Mouse (Mus musculus): Measurements from ENCODE around the gene Hps5.

The Hps5 gene

GRCm38 (mm10) chr7:46795287-46796205 is at the start of gene Hps5, which contains the start of gene Gtf2h1:
Gene Hps5 (minus strand): TSS chr7:46796064.
Gene Gtf2h1 (plus strand): TSS chr7:46796103.
- Histone ChIP-seq H3K4me1 (replicated peaks; ENCODE audit: low read depth, low read length) (peaks cover 41% of the 10 kb centered on the region), H3K27me3 (ENCODE audit: insufficient read depth, low read length) (no peaks in the 10 kb centered on the region), H3K4me3 (replicated peaks; ENCODE audit: low read length) (peak within 1 kb of the TSS; percentile 92), H3K9me3 (ENCODE audit: low read length) (no peaks in the 10 kb centered on the region), H3K36me3 (ENCODE audit: insufficient read depth, low read length) (peaks cover 25% of the 10 kb centered on the region)
- TF ChIP-seq CTCF (conservative IDR thresholded peaks at IDR 0.05; ENCODE audit: low read length) (no peak), NANOG (IDR thresholded peaks at IDR 0.05; ENCODE audit: borderline replicate concordance, low read length) (no peak), POU5F1 (IDR thresholded peaks at IDR 0.05; ENCODE audit: borderline replicate concordance, low read length) (no peak)

- Histone ChIP-seq H3K9me3 (ENCODE audit: low read length) (no peaks in the 10 kb centered on the region), H3K4me3 (replicated peaks; ENCODE audit: low read length) (peak overlapping the region; percentile 98), H3K4me1 (replicated peaks; ENCODE audit: low read depth, low read length) (peaks cover 67% of the 10 kb centered on the region), H3K36me3 (ENCODE audit: insufficient read depth, low read length) (peaks cover 50% of the 10 kb centered on the region), H3K27me3 (ENCODE audit: insufficient read depth, low read length) (peaks cover 15% of the 10 kb centered on the region; the same call in 1 of the 2 replicates)
- TF ChIP-seq POU5F1 (IDR thresholded peaks at IDR 0.05; ENCODE audit: borderline replicate concordance, low read length) (no peak), CTCF (conservative IDR thresholded peaks at IDR 0.05; ENCODE audit: low read length) (no peak), NANOG (IDR thresholded peaks at IDR 0.05; ENCODE audit: borderline replicate concordance, low read length) (no peak)
These were observed 49.5 kb upstream of the Hps5 start for GRCm38 (mm10) chr7:46845211-46845977.

- Histone ChIP-seq H3K27me3 (ENCODE audit: insufficient read depth, low read length) (peaks cover 15% of the 10 kb centered on the region; the same call in 1 of the 2 replicates), H3K4me3 (replicated peaks; ENCODE audit: low read length) (no peak overlapping the region), H3K4me1 (replicated peaks; ENCODE audit: low read depth, low read length) (peaks cover 70% of the 10 kb centered on the region), H3K9me3 (ENCODE audit: low read length) (no peaks in the 10 kb centered on the region), H3K36me3 (ENCODE audit: insufficient read depth, low read length) (peaks cover 33% of the 10 kb centered on the region)
- TF ChIP-seq NANOG (IDR thresholded peaks at IDR 0.05; ENCODE audit: borderline replicate concordance, low read length) (no peak), CTCF (conservative IDR thresholded peaks at IDR 0.05; ENCODE audit: low read length) (no peak), POU5F1 (IDR thresholded peaks at IDR 0.05; ENCODE audit: borderline replicate concordance, low read length) (no peak)
These were observed 47.7 kb upstream of the Hps5 start for GRCm38 (mm10) chr7:46843576-46843975.

GRCm38 (mm10) chr7:46842278-46842677 is 46.4 kb upstream of the Hps5 start:
- TF ChIP-seq CTCF (conservative IDR thresholded peaks at IDR 0.05; ENCODE audit: low read length): no peak
- no peak for TF ChIP-seq POU5F1 (IDR thresholded peaks at IDR 0.05; ENCODE audit: borderline replicate concordance, low read length)
- TF ChIP-seq NANOG (IDR thresholded peaks at IDR 0.05; ENCODE audit: borderline replicate concordance, low read length): no peak
- H3K9me3 ChIP-seq (ENCODE audit: low read length): no peaks in the 10 kb centered on the region
- H3K4me1 ChIP-seq (replicated peaks; ENCODE audit: low read depth, low read length): peaks cover 71% of the 10 kb centered on the region
- peaks cover 15% of the 10 kb centered on the region; the same call in 1 of the 2 replicates for H3K27me3 ChIP-seq (ENCODE audit: insufficient read depth, low read length)
- no peak overlapping the region for H3K4me3 ChIP-seq (replicated peaks; ENCODE audit: low read length)
- H3K36me3 ChIP-seq (ENCODE audit: insufficient read depth, low read length): peaks cover 20% of the 10 kb centered on the region

GRCm38 (mm10) chr7:46840787-46841525 is 45.1 kb upstream of the Hps5 start, which contains the start of gene Ldha:
Gene Ldha (plus strand): TSS chr7:46841475.
- H3K9me3 ChIP-seq (ENCODE audit: low read length): no peaks in the 10 kb centered on the region
- peaks cover 7% of the 10 kb centered on the region for H3K36me3 ChIP-seq (ENCODE audit: insufficient read depth, low read length)
- peaks cover 78% of the 10 kb centered on the region for H3K4me1 ChIP-seq (replicated peaks; ENCODE audit: low read depth, low read length)
- H3K27me3 ChIP-seq (ENCODE audit: insufficient read depth, low read length): peaks cover 8% of the 10 kb centered on the region; the same call in 1 of the 2 replicates
- TF ChIP-seq NANOG (IDR thresholded peaks at IDR 0.05; ENCODE audit: borderline replicate concordance, low read length) (no peak), CTCF (conservative IDR thresholded peaks at IDR 0.05; ENCODE audit: low read length) (no peak), POU5F1 (IDR thresholded peaks at IDR 0.05; ENCODE audit: borderline replicate concordance, low read length) (no peak)
- peak within 1 kb of the TSS; percentile 37 for H3K4me3 ChIP-seq (replicated peaks; ENCODE audit: low read length)

- Histone ChIP-seq H3K27me3 (ENCODE audit: insufficient read depth, low read length) (peaks cover 8% of the 10 kb centered on the region; the same call in 1 of the 2 replicates), H3K36me3 (ENCODE audit: insufficient read depth, low read length) (peaks cover 7% of the 10 kb centered on the region), H3K4me1 (replicated peaks; ENCODE audit: low read depth, low read length) (peaks cover 81% of the 10 kb centered on the region), H3K9me3 (ENCODE audit: low read length) (no peaks in the 10 kb centered on the region), H3K4me3 (replicated peaks; ENCODE audit: low read length) (no peak overlapping the region)
- TF ChIP-seq NANOG (IDR thresholded peaks at IDR 0.05; ENCODE audit: borderline replicate concordance, low read length) (no peak), CTCF (conservative IDR thresholded peaks at IDR 0.05; ENCODE audit: low read length) (no peak), POU5F1 (IDR thresholded peaks at IDR 0.05; ENCODE audit: borderline replicate concordance, low read length) (no peak)
These were observed 44.5 kb upstream of the Hps5 start for GRCm38 (mm10) chr7:46840326-46840725.

GRCm38 (mm10) chr7:46839861-46840260 is 44.0 kb upstream of the Hps5 start:
- TF ChIP-seq POU5F1 (IDR thresholded peaks at IDR 0.05; ENCODE audit: borderline replicate concordance, low read length) (no peak), CTCF (conservative IDR thresholded peaks at IDR 0.05; ENCODE audit: low read length) (no peak), NANOG (IDR thresholded peaks at IDR 0.05; ENCODE audit: borderline replicate concordance, low read length) (no peak)
- H3K9me3 ChIP-seq (ENCODE audit: low read length): no peaks in the 10 kb centered on the region
- peaks cover 8% of the 10 kb centered on the region; the same call in 1 of the 2 replicates for H3K27me3 ChIP-seq (ENCODE audit: insufficient read depth, low read length)
- H3K4me1 ChIP-seq (replicated peaks; ENCODE audit: low read depth, low read length): peaks cover 84% of the 10 kb centered on the region
- H3K4me3 ChIP-seq (replicated peaks; ENCODE audit: low read length): peak overlapping the region; percentile 58
- H3K36me3 ChIP-seq (ENCODE audit: insufficient read depth, low read length): peaks cover 7% of the 10 kb centered on the region

Measured in E14TG2a.4 (cell line).